Mouse (Mus musculus) activated CD4-positive, CD25-positive, alpha-beta regulatory T cell (primary cell): ENCODE data around the gene Actrt3. TPM values are rescaled to one million over a fixed set of nuclear protein-coding genes. Genes with fewer than 3 reads are reported as not detected.

Source experiments
- polyA plus RNA-seq, 2 experiments: library from polyadenylated mRNA; unstranded; fragments of 100-300 nt; shearing (Covaris generic); gene quantifications; one replicate each; pipeline ENCODE4 v1.2.1; 2017

Actrt3 gene
- not detected for polyA plus RNA-seq

GRCm38 (mm10) chr3:30599711-30600545 is at the start of gene Actrt3:
Gene Actrt3 (minus strand): TSS chr3:30599939.

GRCm38 (mm10) chr3:30647440-30648090 is 47.8 kb upstream of the Actrt3 start, which contains the start of gene Lrrc34:
Gene Lrrc34 (minus strand): TSS chr3:30647869.

GRCm38 (mm10) chr3:30644207-30644606 is 44.5 kb upstream of the Actrt3 start, which contains the start of gene Lrriq4:
Gene Lrriq4 (plus strand): TSS chr3:30644507.

GRCm38 (mm10) chr3:30602065-30602739 is 2.5 kb upstream of the Actrt3 start, which contains the start of gene Mynn:
Gene Mynn (plus strand): TSS chr3:30602065.

GRCm38 (mm10) chr3:30547908-30548307 is 51.8 kb downstream of the Actrt3 start, which contains the start of gene Mecom:
Gene Mecom (minus strand): TSS chr3:30548008.

Other genes with a start within 250 kb of the Actrt3 start
- gene Mecom, start 51.9 kb downstream of the Actrt3 start, polyA plus RNA-seq, result under 1 TPM; 0.14 to 0.28 TPM
- 10 to 100 TPM; 34.1 to 38.0 TPM for gene Mynn, start 2.1 kb upstream of the Actrt3 start, polyA plus RNA-seq
- not detected for gene Lrriq4, start 44.6 kb upstream of the Actrt3 start, polyA plus RNA-seq
- gene Lrrc34, start 47.9 kb upstream of the Actrt3 start, polyA plus RNA-seq, result under 1 TPM in 1 of 2 experiments, not detected in 1; 0.11 TPM
- under 1 TPM; 0.08 to 0.69 TPM for gene Lrrc31, start 99.9 kb upstream of the Actrt3 start, polyA plus RNA-seq
- not detected for gene Samd7, start 146.4 kb upstream of the Actrt3 start, polyA plus RNA-seq
- 10 to 100 TPM; 67.8 to 78.8 TPM for gene Sec62, start 192.9 kb upstream of the Actrt3 start, polyA plus RNA-seq